ENCODE assay signal across 24 mouse cellular contexts in genomic region chr14:16335835-16336417, GRCm38 (mm10). TPM values are rescaled to one million over a fixed set of nuclear protein-coding genes. Genes with fewer than 3 reads are reported as not detected.
DNase-seq lines count a peak whose midpoint lies in the region; ATAC-seq and TF ChIP-seq lines count a peak whose summit lies in the region.
"Had no signal": no experiment of that assay in that cellular context is flagged by ENCODE, and none has a peak within 500 bp of the region (broad histone marks: within the 10 kb centered on the region; RNA-seq: fewer than 3 reads in every experiment).

No protein-coding gene starts in this region.

- H3K9ac ChIP-seq in liver, embryonic 12.5 days: no peak overlapping the region
- H3K9ac ChIP-seq in liver, postnatal 0 days (replicated peaks): no peak overlapping the region
- H3K9ac ChIP-seq in intestine, embryonic 16.5 days (ENCODE audit: low read depth, low read length): no peak overlapping the region
- H3K9ac ChIP-seq: embryonic facial prominence, embryonic 15.5 days; forebrain, postnatal 0 days; heart, embryonic 13.5 days; hindbrain, embryonic 15.5 days; limb, embryonic 13.5 days; midbrain, embryonic 15.5 days; neural tube, embryonic 15.5 days had no signal

- H3K36me3 ChIP-seq in liver, embryonic 12.5 days: no peaks in the 10 kb centered on the region
- no peaks in the 10 kb centered on the region for H3K36me3 ChIP-seq in liver, postnatal 0 days (replicated peaks; ENCODE audit: insufficient read depth, low read length)
- H3K36me3 ChIP-seq in intestine, embryonic 16.5 days (ENCODE audit: control insufficient read depth, insufficient read depth, low read length): no peaks in the 10 kb centered on the region
- H3K36me3 ChIP-seq: embryonic facial prominence, embryonic 15.5 days; forebrain, embryonic 10.5 days; heart, embryonic 13.5 days; hindbrain, embryonic 15.5 days; limb, embryonic 13.5 days; midbrain, embryonic 15.5 days; neural tube, embryonic 15.5 days had no signal

- DNase-seq in liver, postnatal 0 days: no peak
- peak; percentile 47 for DNase-seq in thymus, postnatal 4 days
- no peak for DNase-seq in adrenal gland, adult (ENCODE audit: inconsistent age in 2 of 2, low spot score in 1 of 2)
- no peak for DNase-seq in right cerebral cortex, postnatal 10 days (ENCODE audit: low spot score in 2 of 2)
- DNase-seq: adrenal gland, postnatal 10 days; cerebellum, adult 18-20 months; cerebellum, postnatal 36 days; forebrain, postnatal 0 days; heart, postnatal 4 days; kidney, adult 2 months; kidney, postnatal 14 days; layer of hippocampus, postnatal 36 days had no signal

- no peak overlapping the region for H3K4me3 ChIP-seq in liver, embryonic 12.5 days
- no peak overlapping the region for H3K4me3 ChIP-seq in liver, postnatal 0 days (ENCODE audit: low read depth, low read length)
- H3K4me3 ChIP-seq in intestine, embryonic 16.5 days (ENCODE audit: low read length): no peak overlapping the region
- H3K4me3 ChIP-seq: embryonic facial prominence, embryonic 15.5 days; forebrain, embryonic 10.5 days; heart, embryonic 13.5 days; hindbrain, embryonic 15.5 days; layer of hippocampus, adult 2 months; limb, embryonic 13.5 days; midbrain, embryonic 15.5 days; myocyte; neural tube, embryonic 15.5 days had no signal

- no peak for TF ChIP-seq CTCF in liver, postnatal 0 days (IDR thresholded peaks at IDR 0.05; ENCODE audit: low read depth)

- H3K9me3 ChIP-seq in liver, embryonic 12.5 days (replicated peaks): no peaks in the 10 kb centered on the region
- no peaks in the 10 kb centered on the region for H3K9me3 ChIP-seq in liver, postnatal 0 days (ENCODE audit: low read length)
- no peaks in the 10 kb centered on the region for H3K9me3 ChIP-seq in intestine, embryonic 16.5 days (ENCODE audit: control insufficient read depth, low read length)
- H3K9me3 ChIP-seq: embryonic facial prominence, embryonic 15.5 days; forebrain, embryonic 10.5 days; heart, embryonic 13.5 days; hindbrain, embryonic 15.5 days; limb, embryonic 13.5 days; midbrain, embryonic 15.5 days; neural tube, embryonic 15.5 days had no signal

- ATAC-seq in liver, embryonic 12.5 days: peak; percentile 87
- ATAC-seq in liver, postnatal 0 days: no peak
- ATAC-seq in intestine, embryonic 16.5 days: peak; percentile 50
- peak; percentile 14 for ATAC-seq in megakaryocyte progenitor cell, adult 5-6 weeks (replicated peaks; ENCODE audit: poor library complexity)
- ATAC-seq: forebrain, postnatal 0 days; midbrain, embryonic 15.5 days had no signal

- H3K4me2 ChIP-seq in liver, embryonic 12.5 days: no peak overlapping the region; the same call in 1 of the 2 replicates
- no peak overlapping the region for H3K4me2 ChIP-seq in liver, postnatal 0 days (ENCODE audit: low read depth, low read length)
- H3K4me2 ChIP-seq in intestine, embryonic 16.5 days (ENCODE audit: low read depth, low read length): no peak overlapping the region
- H3K4me2 ChIP-seq: embryonic facial prominence, embryonic 15.5 days; heart, embryonic 13.5 days; hindbrain, embryonic 15.5 days; limb, embryonic 13.5 days; midbrain, embryonic 15.5 days; neural tube, embryonic 15.5 days had no signal

- no peaks in the 10 kb centered on the region for H3K27me3 ChIP-seq in liver, embryonic 12.5 days (replicated peaks)
- H3K27me3 ChIP-seq in liver, postnatal 0 days (ENCODE audit: insufficient read depth, low read length): no peaks in the 10 kb centered on the region
- H3K27me3 ChIP-seq in intestine, embryonic 16.5 days (replicated peaks; ENCODE audit: control insufficient read depth, insufficient read depth, low read length): no peaks in the 10 kb centered on the region
- H3K27me3 ChIP-seq: embryonic facial prominence, embryonic 15.5 days; heart, embryonic 13.5 days; hindbrain, embryonic 15.5 days; limb, embryonic 13.5 days; midbrain, embryonic 15.5 days; neural tube, embryonic 15.5 days had no signal

- 0 out of 2 replicates have a peak overlapping the region, but pooled peaks have one; percentile 11 for H3K27ac ChIP-seq in liver, embryonic 12.5 days
- no peak overlapping the region for H3K27ac ChIP-seq in liver, postnatal 0 days (ENCODE audit: low read depth)
- H3K27ac ChIP-seq in intestine, embryonic 16.5 days (ENCODE audit: low read length): no peak overlapping the region
- H3K27ac ChIP-seq: embryonic facial prominence, embryonic 15.5 days; forebrain, embryonic 10.5 days; heart, embryonic 13.5 days; hindbrain, embryonic 15.5 days; layer of hippocampus, adult 2 months; limb, embryonic 13.5 days; midbrain, embryonic 15.5 days; neural tube, embryonic 15.5 days had no signal

- TF ChIP-seq EP300 in liver, postnatal 0 days (IDR thresholded peaks at IDR 0.05; ENCODE audit: low read depth): no peak

- H3K4me1 ChIP-seq in liver, embryonic 12.5 days: peaks cover 19% of the 10 kb centered on the region
- H3K4me1 ChIP-seq in liver, postnatal 0 days (ENCODE audit: insufficient read depth): no peaks in the 10 kb centered on the region
- peaks cover 6% of the 10 kb centered on the region; the same call in 1 of the 2 replicates for H3K4me1 ChIP-seq in intestine, embryonic 16.5 days (ENCODE audit: control insufficient read depth, insufficient read depth, low read length)
- H3K4me1 ChIP-seq: embryonic facial prominence, embryonic 15.5 days; hindbrain, embryonic 15.5 days; limb, embryonic 13.5 days; midbrain, embryonic 15.5 days; neural tube, embryonic 15.5 days had no signal

- 29% methylated on average over 3 of the region's 3 CpGs for WGBS in liver, embryonic 12.5 days (ENCODE audit: insufficient replicate concordance)
- WGBS in liver, postnatal 0 days (ENCODE audit: insufficient replicate concordance): 47% methylated on average over 3 of the region's 3 CpGs
- WGBS in intestine, embryonic 16.5 days: 33% methylated on average over 3 of the region's 3 CpGs

RNA-seq across cellular contexts. Expression of gene Top2b, which starts 29.1 kb away (rescaled TPM):
- 36.9 and 37.8 TPM in 2 replicates for polyA plus RNA-seq in liver, embryonic 12.5 days (2016; fragmentation: Nextera tagmentation; extraction: Ambion mirVana)
- polyA plus RNA-seq in liver, postnatal 0 days (2015; fragmentation: Nextera tagmentation; extraction: Ambion mirVana): 8.8 and 9.3 TPM in 2 replicates
- 20.4 and 25.6 TPM in 2 replicates for polyA plus RNA-seq in intestine, embryonic 16.5 days (2015; fragmentation: Nextera tagmentation; extraction: Ambion mirVana)
- total RNA-seq in megakaryocyte progenitor cell, adult 5-6 weeks (2015): 133 and 156 TPM in 2 replicates
- 107 and 130 TPM in 2 replicates for total RNA-seq in megakaryocyte progenitor cell, adult 5-6 weeks (2017)
